Mouse (Mus musculus): ENCODE measurements around the gene Akap2.

GRCm38 (mm10) chr4:57770185-57770823 is 52.8 kb downstream of the Akap2 start:
- TF ChIP-seq MYB (IDR thresholded peaks at IDR 0.05; ENCODE audit: low read depth, low read length) (no peak), ZKSCAN1 (IDR thresholded peaks at IDR 0.05; ENCODE audit: low read depth, low read length) (no peak), MAX (IDR thresholded peaks at IDR 0.05; ENCODE audit: low read length) (no peak)
